Mouse (Mus musculus) embryonic fibroblast, embryonic 13.5 days (primary cell): ENCODE results near the gene Syne3. TPM values are rescaled to one million over a fixed set of nuclear protein-coding genes. Genes with fewer than 3 reads are reported as not detected.

Experiments
- H3K27ac ChIP-seq: 2 replicates; pipeline ENCODE4 v1.5.1; 2012; ENCODE audit warnings: low read length, control low read depth, inconsistent platforms; ENCODE audit not compliant: insufficient read depth
- H3K4me1 ChIP-seq: 2 replicates; pipeline ENCODE4 v1.6.1; 2011; ENCODE audit warnings: low read length; ENCODE audit not compliant: control insufficient read depth, insufficient read depth
- H3K4me3 ChIP-seq: 2 replicates; pipeline ENCODE4 v1.5.1; 2011; ENCODE audit warnings: mild to moderate bottlenecking, control low read depth, low read length; ENCODE audit not compliant: insufficient read depth
- CTCF ChIP-seq: IDR thresholded peaks from 2 replicates; pipeline ENCODE4 v1.5.1; 2011; ENCODE audit warnings: mild to moderate bottlenecking, control low read depth, low read length, moderate library complexity, borderline replicate concordance; ENCODE audit not compliant: insufficient read depth
- POLR2A ChIP-seq: IDR thresholded peaks from 2 replicates; pipeline ENCODE4 v1.6.1; 2011; ENCODE audit warnings: low read depth, mild to moderate bottlenecking, control low read depth, low read length, moderate library complexity
- polyA plus RNA-seq: library from polyadenylated mRNA; stranded (reverse); fragments of >200 nt; gene quantifications from 2 replicates; pipeline ENCODE4 v1.2.4, GENCODE M21; 2011; ENCODE audit warnings: low read depth; ENCODE audit not compliant: missing spikeins, insufficient read length

The Syne3 gene
- polyA plus RNA-seq, 1 experiment: 15.9 TPM

GRCm38 (mm10) chr12:104972860-104973259 lies 36.7 kb downstream of the Syne3 start:
- Histone ChIP-seq H3K4me1 (no peaks in the 10 kb centered on the region; the same call in 1 of the 2 replicates), H3K4me3 (no peak overlapping the region), H3K27ac (no peak overlapping the region)
- no peak for TF ChIP-seq CTCF
- TF ChIP-seq POLR2A: no peak

GRCm38 (mm10) chr12:104969618-104970017 lies 40.0 kb downstream of the Syne3 start:
- Histone ChIP-seq H3K4me3 (no peak overlapping the region), H3K4me1 (no peaks in the 10 kb centered on the region; the same call in 1 of the 2 replicates), H3K27ac (no peak overlapping the region)
- TF ChIP-seq CTCF: no peak

- TF ChIP-seq POLR2A (no peak), CTCF (no peak)
- Histone ChIP-seq H3K4me1 (no peaks in the 10 kb centered on the region; the same call in 1 of the 2 replicates), H3K27ac (no peak overlapping the region), H3K4me3 (no peak overlapping the region)
These were observed 40.4 kb downstream of the Syne3 start for GRCm38 (mm10) chr12:104969177-104969576.

- TF ChIP-seq CTCF: no peak
- TF ChIP-seq POLR2A: no peak
These were observed 44.4 kb downstream of the Syne3 start for GRCm38 (mm10) chr12:104964953-104965911.

DNA sequence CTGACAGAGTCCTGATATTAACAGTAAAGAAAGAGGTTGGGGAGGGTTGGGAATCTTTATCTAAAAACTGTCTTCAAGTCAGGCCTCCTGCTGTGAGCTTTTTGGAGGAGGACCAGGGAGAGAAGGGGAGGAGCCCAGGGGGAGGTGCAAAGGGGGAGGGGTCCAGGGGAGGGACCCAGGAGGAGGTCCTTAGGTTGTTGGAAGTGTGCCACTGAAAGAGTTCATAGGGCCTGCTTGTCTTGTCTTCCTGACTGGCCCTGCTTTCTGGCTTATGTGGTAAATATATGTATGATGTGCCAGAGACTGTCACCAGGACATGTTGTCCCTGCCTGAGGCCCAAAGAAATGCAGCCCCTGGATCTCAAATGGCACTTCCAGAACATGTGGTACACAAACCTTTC lies 49.2 kb downstream of the Syne3 start:
- H3K4me1 ChIP-seq: 0 out of 2 replicates have a peak, but pooled peaks cover 3% of the 10 kb centered on the region
- H3K4me3 ChIP-seq: no peak overlapping the region
- TF ChIP-seq CTCF: no peak
- no peak for TF ChIP-seq POLR2A
- H3K27ac ChIP-seq: no peak overlapping the region

More at GRCm38 (mm10) chr12:104964953-104965911, 44.4 kb downstream of the Syne3 start:
- Histone ChIP-seq H3K4me3 (no peak overlapping the region), H3K27ac (no peak overlapping the region), H3K4me1 (no peaks in the 10 kb centered on the region; the same call in 1 of the 2 replicates)

GRCm38 (mm10) chr12:104959966-104960365 lies 49.6 kb downstream of the Syne3 start:
- TF ChIP-seq CTCF (no peak), POLR2A (no peak)
- Histone ChIP-seq H3K4me1 (0 out of 2 replicates have a peak, but pooled peaks cover 3% of the 10 kb centered on the region), H3K27ac (no peak overlapping the region), H3K4me3 (no peak overlapping the region)

DNA sequence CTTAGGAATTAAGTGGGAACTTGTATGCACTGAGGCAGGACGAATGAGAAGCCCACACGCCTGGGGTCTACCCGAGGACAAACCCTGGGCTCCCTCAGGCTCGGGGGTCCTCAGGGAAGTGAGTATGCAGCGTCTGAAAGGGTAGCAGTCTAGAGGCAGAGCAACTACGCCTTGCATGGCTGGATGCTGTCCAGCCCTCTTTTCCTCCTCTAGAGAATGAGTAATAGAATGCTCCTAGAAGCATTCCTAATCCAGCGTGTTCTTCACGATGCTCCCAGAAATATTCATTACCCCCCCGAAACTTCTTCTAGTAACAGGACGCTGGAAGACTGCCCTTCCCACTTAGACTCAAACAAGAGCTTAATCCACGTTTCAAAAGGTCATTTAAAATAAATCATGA lies 51.3 kb downstream of the Syne3 start:
- 0 out of 2 replicates have a peak, but pooled peaks cover 3% of the 10 kb centered on the region for H3K4me1 ChIP-seq
- H3K27ac ChIP-seq: peak overlapping the region; percentile 42
- no peak overlapping the region for H3K4me3 ChIP-seq
- no peak for TF ChIP-seq CTCF
- TF ChIP-seq POLR2A: no peak

- TF ChIP-seq CTCF (no peak), POLR2A (no peak)
- Histone ChIP-seq H3K4me1 (0 out of 2 replicates have a peak, but pooled peaks cover 3% of the 10 kb centered on the region), H3K27ac (no peak overlapping the region), H3K4me3 (no peak overlapping the region)
These were observed 52.4 kb downstream of the Syne3 start for GRCm38 (mm10) chr12:104957165-104957564.

GRCm38 (mm10) chr12:104956406-104956805 lies 53.2 kb downstream of the Syne3 start:
- Histone ChIP-seq H3K4me3 (no peak overlapping the region), H3K4me1 (0 out of 2 replicates have a peak, but pooled peaks cover 3% of the 10 kb centered on the region), H3K27ac (no peak overlapping the region)
- TF ChIP-seq CTCF: no peak
- TF ChIP-seq POLR2A: no peak

GRCm38 (mm10) chr12:104955003-104955800 lies 54.4 kb downstream of the Syne3 start:
- 0 out of 2 replicates have a peak, but pooled peaks cover 6% of the 10 kb centered on the region for H3K4me1 ChIP-seq
- H3K4me3 ChIP-seq: no peak overlapping the region
- no peak for TF ChIP-seq POLR2A
- no peak for TF ChIP-seq CTCF
- no peak overlapping the region for H3K27ac ChIP-seq
